Mouse (Mus musculus): ENCODE measurements at regions not wholly inside any gene's neighbourhood (a gene's known extent, or its start where the extent isn't known, plus 50 kb on each side); places are given as distances from the start of the nearest gene placed in this dataset.

GRCm38 (mm10) chr1:184262975-184263374 is 228.9 kb upstream of the 1700056E22Rik start:
- TF ChIP-seq CTCF (IDR thresholded peaks at IDR 0.05; ENCODE audit: control insufficient read depth, insufficient read depth, insufficient read length) (no peak), MAX (IDR thresholded peaks at IDR 0.05) (no peak), USF1 (IDR thresholded peaks at IDR 0.05; ENCODE audit: low read depth) (no peak), FOSL1 (IDR thresholded peaks at IDR 0.05; ENCODE audit: insufficient read depth, low read length, poor library complexity, severe bottlenecking) (no peak), CEBPB (IDR thresholded peaks at IDR 0.05; ENCODE audit: low read depth) (no peak)

All from C2C12 (cell line).